Mouse (Mus musculus): Measurements from ENCODE around the gene Odf2l. TPM values are rescaled to one million over a fixed set of nuclear protein-coding genes. Genes with fewer than 3 reads are reported as not detected.

Gene Odf2l
- 9.5 and 11.7 TPM in 2 replicates for polyA plus RNA-seq (2015; fragmentation: Nextera tagmentation; extraction: Ambion mirVana)

DNA sequence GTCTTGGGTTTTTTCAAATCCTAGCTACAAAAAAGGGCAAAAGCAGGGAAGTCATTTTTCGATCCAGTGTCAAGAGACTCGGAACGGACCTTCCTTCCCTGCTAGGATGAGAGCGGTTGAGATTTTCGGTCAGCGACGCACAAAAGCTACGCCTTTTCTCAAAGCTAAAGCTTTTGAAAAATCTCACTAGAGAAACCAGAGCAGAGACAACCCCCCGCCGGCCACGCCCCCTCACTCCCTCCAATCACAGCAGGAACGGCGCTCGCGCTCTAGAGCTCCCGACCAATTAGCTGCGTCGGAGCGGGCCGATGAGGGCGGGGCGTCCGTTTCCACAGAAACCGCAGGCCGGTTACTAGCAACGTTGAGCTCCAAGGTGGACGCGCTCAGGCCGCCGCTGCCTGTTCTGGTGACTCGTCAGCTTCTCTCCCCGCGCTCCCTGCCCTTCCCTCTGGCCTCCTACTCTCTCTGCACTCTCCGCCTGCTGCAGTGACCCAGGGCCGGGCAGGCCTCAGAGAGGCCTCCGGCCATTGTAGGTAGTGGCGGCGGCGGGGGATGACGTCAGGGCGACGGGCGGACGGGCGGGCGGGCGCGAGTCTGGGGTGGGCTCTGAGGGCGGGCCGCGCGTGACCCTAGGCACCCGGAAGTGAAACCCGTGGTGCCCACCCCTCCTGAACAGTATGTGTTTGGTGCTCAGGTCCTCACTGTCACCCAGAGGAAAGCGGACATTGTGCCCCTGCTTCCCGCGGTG is at the start of gene Odf2l:
Odf2l (plus strand) TSS at position 335 of the 748 bp plus-strand sequence.
- Histone ChIP-seq H3K4me3 (peak within 1 kb of the TSS; percentile 72), H3K27ac (replicated peaks) (peak within 1 kb of the TSS; percentile 99), H3K4me2 (peak within 1 kb of the TSS; percentile 72), H3K9ac (peak within 1 kb of the TSS; percentile 81), H3K9me3 (no peaks in the 10 kb centered on the region), H3K27me3 (no peaks in the 10 kb centered on the region), H3K36me3 (no peaks in the 10 kb centered on the region), H3K4me1 (replicated peaks) (peaks cover 16% of the 10 kb centered on the region)
- WGBS: 0% methylated on average over 57 of the region's 57 CpGs
- peak; percentile 99 for ATAC-seq (ENCODE audit: low FRiP score, low read depth)

DNA sequence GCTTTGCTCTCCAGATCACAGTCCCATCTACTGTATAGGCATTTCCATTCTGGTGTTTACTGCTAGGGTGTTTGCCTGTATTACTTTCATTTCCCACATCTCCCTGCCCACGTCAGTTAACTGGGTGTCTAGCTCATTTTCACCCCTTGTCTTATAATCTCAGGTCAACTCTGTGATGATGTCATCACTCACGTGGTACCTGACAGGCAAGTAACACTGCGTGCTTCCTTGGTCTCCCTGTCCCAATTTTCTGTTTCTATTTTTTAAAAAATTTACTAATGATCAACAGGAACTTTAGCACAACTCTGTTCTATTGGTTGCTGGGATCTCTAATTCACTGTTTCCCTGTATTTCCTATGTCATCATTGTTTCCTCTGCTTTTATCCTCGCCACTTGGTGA is 49.4 kb upstream of the Odf2l start:
- H3K27ac ChIP-seq (replicated peaks): no peak overlapping the region
- 79% methylated on average over 4 of the region's 4 CpGs for WGBS
- H3K4me1 ChIP-seq (replicated peaks): no peaks in the 10 kb centered on the region
- H3K27me3 ChIP-seq: no peaks in the 10 kb centered on the region
- H3K4me3 ChIP-seq: no peak overlapping the region
- no peaks in the 10 kb centered on the region for H3K36me3 ChIP-seq
- H3K9ac ChIP-seq: no peak overlapping the region
- no peaks in the 10 kb centered on the region for H3K9me3 ChIP-seq
- H3K4me2 ChIP-seq: no peak overlapping the region
- ATAC-seq (ENCODE audit: low FRiP score, low read depth): no peak

GRCm38 (mm10) chr3:145072339-145072738 is 46.0 kb upstream of the Odf2l start:
- no peaks in the 10 kb centered on the region for H3K4me1 ChIP-seq (replicated peaks)
- H3K9me3 ChIP-seq: no peaks in the 10 kb centered on the region
- no peak overlapping the region for H3K27ac ChIP-seq (replicated peaks)
- H3K36me3 ChIP-seq: no peaks in the 10 kb centered on the region
- no peak for ATAC-seq (ENCODE audit: low FRiP score, low read depth)
- H3K27me3 ChIP-seq: no peaks in the 10 kb centered on the region
- H3K4me2 ChIP-seq: no peak overlapping the region
- WGBS: 93% methylated on average over 3 of the region's 3 CpGs
- no peak overlapping the region for H3K9ac ChIP-seq
- H3K4me3 ChIP-seq: no peak overlapping the region

- H3K4me1 ChIP-seq (replicated peaks): no peaks in the 10 kb centered on the region
- H3K9me3 ChIP-seq: no peaks in the 10 kb centered on the region
- no peak overlapping the region for H3K9ac ChIP-seq
- no peak overlapping the region for H3K27ac ChIP-seq (replicated peaks)
- no peaks in the 10 kb centered on the region for H3K36me3 ChIP-seq
- ATAC-seq (ENCODE audit: low FRiP score, low read depth): no peak
- no peaks in the 10 kb centered on the region for H3K27me3 ChIP-seq
- 87% methylated on average over 6 of the region's 6 CpGs for WGBS
- no peak overlapping the region for H3K4me3 ChIP-seq
- no peak overlapping the region for H3K4me2 ChIP-seq
These were observed 40.0 kb upstream of the Odf2l start for GRCm38 (mm10) chr3:145078405-145078804.

DNA sequence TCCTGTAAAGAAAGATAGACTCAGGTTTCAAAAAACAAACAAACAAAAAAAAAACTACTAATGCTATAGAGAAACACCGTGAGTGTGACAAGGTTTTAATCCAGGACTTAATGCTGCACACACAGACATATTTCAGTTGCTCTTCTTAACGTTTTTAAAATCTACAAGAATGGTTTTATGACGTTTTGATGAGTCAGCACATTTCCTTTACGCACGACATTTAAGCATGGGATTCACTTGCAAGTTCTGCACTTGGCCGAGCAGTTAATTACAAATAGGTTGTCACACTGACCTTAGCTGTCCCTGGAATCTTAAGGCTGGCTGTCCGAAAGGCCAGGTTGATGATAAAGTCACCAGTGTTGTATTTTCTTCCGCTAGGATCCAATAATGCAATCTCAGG is 37.5 kb upstream of the Odf2l start:
- no peak overlapping the region for H3K9ac ChIP-seq
- H3K36me3 ChIP-seq: no peaks in the 10 kb centered on the region
- H3K9me3 ChIP-seq: no peaks in the 10 kb centered on the region
- no peak for ATAC-seq (ENCODE audit: low FRiP score, low read depth)
- no peak overlapping the region for H3K4me3 ChIP-seq
- no peaks in the 10 kb centered on the region for H3K27me3 ChIP-seq
- H3K4me2 ChIP-seq: no peak overlapping the region
- no peaks in the 10 kb centered on the region for H3K4me1 ChIP-seq (replicated peaks)
- no peak overlapping the region for H3K27ac ChIP-seq (replicated peaks)
- 79% methylated on average over 8 of the region's 8 CpGs for WGBS

- H3K4me1 ChIP-seq (replicated peaks): no peaks in the 10 kb centered on the region
- no peak overlapping the region for H3K9ac ChIP-seq
- 87% methylated on average over 1 of the region's 1 CpGs for WGBS
- H3K4me2 ChIP-seq: no peak overlapping the region
- ATAC-seq (ENCODE audit: low FRiP score, low read depth): no peak
- H3K9me3 ChIP-seq: no peaks in the 10 kb centered on the region
- H3K27me3 ChIP-seq: no peaks in the 10 kb centered on the region
- no peak overlapping the region for H3K27ac ChIP-seq (replicated peaks)
- H3K4me3 ChIP-seq: no peak overlapping the region
- H3K36me3 ChIP-seq: no peaks in the 10 kb centered on the region
These were observed 35.3 kb upstream of the Odf2l start for GRCm38 (mm10) chr3:145083081-145083480.

DNA sequence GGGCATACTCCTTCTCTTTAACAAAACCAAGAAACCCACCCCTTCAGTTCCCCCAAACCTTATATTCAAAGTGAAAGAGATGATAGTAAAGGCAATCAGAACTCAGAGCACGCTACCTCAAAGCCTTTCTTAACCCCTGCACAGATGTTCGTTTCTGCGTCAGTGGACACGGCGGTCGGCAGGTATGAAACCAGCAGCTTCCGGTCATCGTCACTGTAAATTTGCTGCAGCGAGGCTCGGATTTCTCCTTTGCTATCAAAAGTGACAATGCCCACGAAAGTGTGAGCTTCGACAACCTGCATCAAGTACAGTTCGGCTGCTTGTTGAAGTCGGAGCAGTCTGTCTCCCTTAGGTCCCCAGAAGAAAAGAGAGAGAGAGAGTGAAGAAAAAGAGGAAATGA is 32.2 kb upstream of the Odf2l start:
- Histone ChIP-seq H3K4me2 (no peak overlapping the region), H3K9ac (no peak overlapping the region), H3K36me3 (no peaks in the 10 kb centered on the region), H3K4me1 (replicated peaks) (no peaks in the 10 kb centered on the region), H3K27me3 (no peaks in the 10 kb centered on the region), H3K9me3 (no peaks in the 10 kb centered on the region), H3K4me3 (no peak overlapping the region), H3K27ac (replicated peaks) (no peak overlapping the region)
- ATAC-seq (ENCODE audit: low FRiP score, low read depth): no peak
- 94% methylated on average over 14 of the region's 14 CpGs for WGBS

DNA sequence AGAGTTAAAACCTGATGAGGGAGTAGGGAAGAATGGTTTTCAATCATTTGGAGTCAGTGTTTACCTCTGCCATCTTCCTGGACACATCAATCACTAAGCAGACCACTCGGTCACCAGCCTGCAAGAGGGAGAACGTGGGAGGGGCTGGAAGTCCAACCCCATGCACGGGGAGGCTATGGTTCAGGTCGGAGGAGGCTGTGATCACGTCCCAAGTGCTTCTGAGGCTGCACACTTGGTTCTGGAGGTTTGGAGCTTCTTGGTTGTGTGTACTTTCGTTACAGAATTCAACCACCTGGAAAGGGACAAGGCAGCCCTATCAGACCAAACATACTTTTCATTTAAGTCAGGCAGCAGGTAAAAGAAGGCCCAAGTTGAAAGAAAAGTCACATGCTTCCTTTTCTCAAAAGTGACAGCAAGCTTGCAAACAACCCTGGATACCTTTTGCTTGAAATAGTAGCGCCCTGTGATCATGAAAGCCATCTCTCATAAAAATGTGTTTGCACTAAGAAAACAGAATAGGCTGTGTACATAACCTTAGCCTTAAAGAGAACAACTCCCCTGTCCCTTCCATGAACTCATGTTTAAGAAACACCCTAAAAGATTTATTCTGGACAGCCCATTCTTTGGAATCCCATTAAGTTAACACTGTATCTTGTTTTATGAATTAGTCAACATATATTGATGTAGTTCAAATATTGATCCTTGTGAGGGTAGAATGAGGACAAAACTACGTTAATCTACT is 30.4 kb upstream of the Odf2l start:
- Histone ChIP-seq H3K9ac (no peak overlapping the region), H3K27me3 (no peaks in the 10 kb centered on the region), H3K4me2 (no peak overlapping the region), H3K36me3 (no peaks in the 10 kb centered on the region), H3K4me1 (replicated peaks) (no peaks in the 10 kb centered on the region), H3K9me3 (no peaks in the 10 kb centered on the region), H3K4me3 (no peak overlapping the region), H3K27ac (replicated peaks) (no peak overlapping the region)
- 79% methylated on average over 8 of the region's 8 CpGs for WGBS
- ATAC-seq (ENCODE audit: low FRiP score, low read depth): no peak

GRCm38 (mm10) chr3:145099291-145099690 is 19.1 kb upstream of the Odf2l start, which contains the start of gene Clca2:
Gene Clca2 (minus strand): TSS chr3:145099443.
- WGBS: 84% methylated on average over 6 of the region's 6 CpGs
- Histone ChIP-seq H3K27me3 (no peaks in the 10 kb centered on the region), H3K4me3 (no peak within 1 kb of the TSS), H3K9ac (no peak within 1 kb of the TSS), H3K36me3 (no peaks in the 10 kb centered on the region), H3K27ac (replicated peaks) (no peak within 1 kb of the TSS), H3K9me3 (no peaks in the 10 kb centered on the region), H3K4me1 (replicated peaks) (no peaks in the 10 kb centered on the region), H3K4me2 (no peak within 1 kb of the TSS)
- no peak for ATAC-seq (ENCODE audit: low FRiP score, low read depth)

DNA sequence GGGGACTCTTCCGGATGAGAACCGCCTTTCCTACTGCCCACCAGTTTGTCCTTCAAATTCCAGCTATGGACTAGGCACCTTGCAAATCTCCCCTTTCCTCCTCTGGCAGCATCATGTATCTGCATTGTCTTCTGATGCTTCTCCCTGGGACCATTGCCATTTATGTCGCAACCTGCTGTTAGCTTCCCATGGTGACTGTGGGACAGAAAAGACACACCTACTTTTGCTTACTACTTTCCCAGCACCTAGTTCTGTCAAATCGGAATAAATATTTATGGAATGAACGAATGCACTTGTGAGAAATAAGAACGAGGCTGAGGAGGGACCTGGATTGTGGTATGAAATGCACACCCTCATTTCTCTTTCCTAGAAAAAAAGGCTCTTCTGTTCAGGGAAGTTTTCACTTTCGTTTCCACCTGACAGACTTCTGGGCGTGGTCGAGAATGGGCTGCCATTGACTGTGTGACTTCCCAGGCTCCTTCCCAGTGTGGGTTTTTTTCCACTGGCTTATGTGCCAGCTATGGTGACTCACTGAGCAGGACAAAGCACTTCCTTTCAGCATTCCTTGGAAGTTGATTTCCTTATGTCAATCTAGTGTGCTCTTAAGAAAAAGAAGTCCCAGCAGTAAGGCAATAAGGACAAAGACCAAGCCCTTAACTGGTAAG is 16.4 kb upstream of the Odf2l start:
- Histone ChIP-seq H3K9me3 (no peaks in the 10 kb centered on the region), H3K4me3 (no peak overlapping the region), H3K27me3 (no peaks in the 10 kb centered on the region), H3K27ac (replicated peaks) (no peak overlapping the region), H3K9ac (no peak overlapping the region), H3K4me2 (no peak overlapping the region), H3K4me1 (replicated peaks) (no peaks in the 10 kb centered on the region), H3K36me3 (no peaks in the 10 kb centered on the region)
- no peak for ATAC-seq (ENCODE audit: low FRiP score, low read depth)
- 87% methylated on average over 9 of the region's 9 CpGs for WGBS

DNA sequence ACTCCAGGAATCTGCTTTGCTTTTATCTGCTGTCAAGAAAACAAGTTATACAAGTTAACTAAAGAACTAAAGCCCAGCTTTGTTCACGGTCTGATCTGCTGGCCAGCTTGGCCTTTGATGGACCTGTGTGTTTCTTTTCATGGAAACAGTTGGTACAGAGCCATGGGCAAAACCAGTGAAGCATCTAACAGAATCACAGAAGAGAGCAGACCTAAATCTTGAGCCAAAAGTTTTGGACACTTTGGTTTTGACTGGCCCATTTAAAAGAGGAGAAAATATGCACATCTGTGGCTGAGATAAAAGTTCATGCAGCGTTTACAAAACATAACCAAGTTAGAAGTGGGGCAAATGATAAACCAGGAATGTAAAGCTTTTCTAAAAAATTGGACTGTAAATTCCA is 15.1 kb upstream of the Odf2l start:
- Histone ChIP-seq H3K4me3 (no peak overlapping the region), H3K36me3 (no peaks in the 10 kb centered on the region), H3K9me3 (no peaks in the 10 kb centered on the region), H3K27ac (replicated peaks) (no peak overlapping the region), H3K4me2 (no peak overlapping the region), H3K27me3 (no peaks in the 10 kb centered on the region), H3K9ac (no peak overlapping the region), H3K4me1 (replicated peaks) (no peaks in the 10 kb centered on the region)
- no peak for ATAC-seq (ENCODE audit: low FRiP score, low read depth)
- 83% methylated on average over 2 of the region's 2 CpGs for WGBS

DNA sequence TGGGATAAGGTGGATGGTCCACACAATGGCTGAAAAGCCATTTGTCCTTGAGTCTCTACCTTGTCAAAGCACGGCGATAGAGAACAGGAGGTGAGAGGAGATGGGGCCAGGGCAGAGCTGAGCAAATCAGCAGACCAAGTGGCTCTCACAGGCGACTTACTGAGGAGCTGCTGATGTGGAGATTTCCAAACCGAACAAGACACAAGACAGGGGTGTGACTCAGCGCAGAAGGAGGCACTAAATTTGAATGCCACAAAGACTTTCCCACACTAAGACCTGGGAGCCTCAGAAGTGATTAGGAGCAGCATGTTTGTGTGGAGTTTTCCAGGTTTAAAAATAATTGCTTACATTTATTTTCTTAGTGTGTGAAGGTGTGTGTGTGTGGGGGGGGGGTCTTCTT is 14.6 kb upstream of the Odf2l start:
- H3K36me3 ChIP-seq: no peaks in the 10 kb centered on the region
- H3K9ac ChIP-seq: no peak overlapping the region
- no peak overlapping the region for H3K4me2 ChIP-seq
- no peaks in the 10 kb centered on the region for H3K4me1 ChIP-seq (replicated peaks)
- H3K27me3 ChIP-seq: no peaks in the 10 kb centered on the region
- ATAC-seq (ENCODE audit: low FRiP score, low read depth): no peak
- WGBS: 83% methylated on average over 5 of the region's 5 CpGs
- no peak overlapping the region for H3K4me3 ChIP-seq
- H3K9me3 ChIP-seq: no peaks in the 10 kb centered on the region
- no peak overlapping the region for H3K27ac ChIP-seq (replicated peaks)
